Mouse (Mus musculus) layer of hippocampus, adult 18-20 months (tissue): ENCODE results near the gene Paxip1. TPM values are rescaled to one million over a fixed set of nuclear protein-coding genes. Genes with fewer than 3 reads are reported as not detected.

Experiments used
- DNase-seq, 2 experiments: peaks; one replicate each; pipeline ENCODE4 v3.0.0; 2022; ENCODE audit warnings: low spot score in 2 of 2
- long read RNA-seq: library from polyadenylated mRNA; stranded (forward); transcript quantifications from one replicate; pipeline ENCODE4 v2.0.0, GENCODE M21; 2021
- total RNA-seq, 2 experiments: library from RNA; stranded (reverse); gene quantifications; 2 replicates each; pipeline ENCODE4 v1.2.3; 2021

Paxip1 gene
- 10 to 100 TPM; 45.9 to 51.4 TPM for total RNA-seq
- long read RNA-seq, full-length matches to known transcripts, result 8 of 46 reads
- long read RNA-seq, partial matches to known transcripts, result 11 of 46 reads
- long read RNA-seq, other reads (novel, unspliced or antisense), result 27 of 46 reads

- peak; percentile 94 to 97 for DNase-seq
These were observed at the start of gene Paxip1 for GRCm38 (mm10) chr5:27791303-27792172. TSS of gene Paxip1 (minus strand) at chr5:27791691.

- no peak for DNase-seq
These were observed 46.6 kb upstream of the Paxip1 start for GRCm38 (mm10) chr5:27838061-27838460.

- DNase-seq, result no peak
These were observed 43.6 kb upstream of the Paxip1 start for GRCm38 (mm10) chr5:27835096-27835495.

- no peak for DNase-seq
These were observed 36.5 kb upstream of the Paxip1 start for GRCm38 (mm10) chr5:27827971-27828370.

- DNase-seq, result peak in 1 of 2 experiments; percentile 17
These were observed 29.7 kb upstream of the Paxip1 start for GRCm38 (mm10) chr5:27821161-27821560.

GRCm38 (mm10) chr5:27818840-27819672, 27.6 kb upstream of the Paxip1 start:
- no peak for DNase-seq

- no peak for DNase-seq
These were observed 22.8 kb upstream of the Paxip1 start for GRCm38 (mm10) chr5:27814282-27814681.

GRCm38 (mm10) chr5:27793923-27794322, 2.4 kb upstream of the Paxip1 start:
- peak; percentile 45 to 85 for DNase-seq

GRCm38 (mm10) chr5:27792531-27793205, 1.2 kb upstream of the Paxip1 start:
- DNase-seq, result no peak

GRCm38 (mm10) chr5:27792173-27792470, 631 bp upstream of the Paxip1 start:
- DNase-seq, result no peak

GRCm38 (mm10) chr5:27790910-27791288, 592 bp downstream of the Paxip1 start:
- peak; percentile 39 to 71 for DNase-seq

GRCm38 (mm10) chr5:27790086-27790909, 1.2 kb downstream of the Paxip1 start:
- no peak for DNase-seq

- DNase-seq, result no peak
These were observed 1.9 kb downstream of the Paxip1 start for GRCm38 (mm10) chr5:27789586-27789985.

- no peak for DNase-seq
These were observed 8.1 kb downstream of the Paxip1 start for GRCm38 (mm10) chr5:27783381-27783780.

- DNase-seq, result no peak
These were observed 23.5 kb downstream of the Paxip1 start for GRCm38 (mm10) chr5:27767948-27768347.

- DNase-seq, result no peak
These were observed 25.7 kb downstream of the Paxip1 start for GRCm38 (mm10) chr5:27765780-27766179.

GRCm38 (mm10) chr5:27744944-27745343, 46.5 kb downstream of the Paxip1 start:
- no peak for DNase-seq

GRCm38 (mm10) chr5:27739216-27739615, 52.3 kb downstream of the Paxip1 start:
- DNase-seq, result no peak

GRCm38 (mm10) chr5:27737168-27737567, 54.3 kb downstream of the Paxip1 start:
- peak in 1 of 2 experiments; percentile 44 for DNase-seq

GRCm38 (mm10) chr5:27732288-27732868, 59.1 kb downstream of the Paxip1 start:
- no peak for DNase-seq
